Mouse (Mus musculus): ENCODE data around the gene Cib2. TPM values are rescaled to one million over a fixed set of nuclear protein-coding genes. Genes with fewer than 3 reads are reported as not detected.
A peak's percentile ranks its signal among the peaks of the same experiment; 100 is the strongest.

Gene Cib2
- total RNA-seq (2021): 1 to 10 TPM; 2.1 TPM
- 4.1 and 5.9 TPM in 2 replicates for polyA plus RNA-seq (2012; rRNA removed)
- long read RNA-seq, partial matches to known transcripts: 0 of 2 reads
- long read RNA-seq, other reads (novel, unspliced or antisense): 1 of 2 reads

DNA sequence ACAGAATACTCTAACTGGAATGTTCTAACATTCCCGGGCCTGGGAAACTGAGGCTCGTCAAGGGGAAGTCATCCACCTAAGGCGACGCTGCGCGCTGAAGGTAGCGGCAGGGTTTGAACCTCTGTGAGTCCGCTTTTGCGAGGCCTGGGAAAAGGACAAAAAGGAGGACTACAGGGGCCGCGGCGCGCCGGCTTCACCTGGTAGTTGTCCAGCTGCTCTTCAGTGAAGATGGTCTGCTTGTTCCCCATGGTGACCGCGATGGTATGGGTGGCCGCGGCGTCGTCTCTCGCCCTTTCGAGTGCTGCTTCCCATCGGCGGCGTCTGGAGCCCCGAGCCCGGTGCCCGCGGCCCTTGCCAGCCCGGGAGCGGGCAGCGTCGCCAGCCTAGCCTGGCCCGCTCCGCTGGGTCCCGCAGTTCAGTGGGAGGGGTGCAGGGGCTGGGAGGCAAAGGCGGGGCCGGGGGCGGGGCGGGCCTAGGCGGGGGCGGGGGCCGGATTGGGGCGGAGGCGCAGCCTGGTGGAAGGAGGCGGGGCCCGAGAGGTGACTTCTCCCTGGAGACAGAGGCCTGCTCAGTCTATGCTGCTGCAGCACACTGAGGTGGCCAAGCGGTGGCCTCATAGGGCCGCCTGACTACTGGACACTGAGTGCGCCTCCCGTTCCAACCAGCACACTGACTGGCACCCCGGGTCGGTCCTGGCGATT lies at the start of gene Cib2:
Gene Cib2 (minus strand): TSS at position 448 of the 701 bp plus-strand sequence.
- WGBS: 3% methylated on average over 52 of the region's 54 CpGs
- Histone ChIP-seq H3K79me2 (replicated peaks; ENCODE audit: control insufficient read depth, insufficient read depth, low read length) (no peaks in the 10 kb centered on the region), H3K36me3 (ENCODE audit: control insufficient read depth, insufficient read depth, low read length) (no peaks in the 10 kb centered on the region), H3K27me3 (ENCODE audit: control insufficient read depth, insufficient read depth, low read length) (no peaks in the 10 kb centered on the region), H3K9ac (ENCODE audit: low read depth, low read length) (peak within 1 kb of the TSS; percentile 66), H3K4me3 (peak within 1 kb of the TSS; percentile 55), H3K27ac (no peak within 1 kb of the TSS; the same call in 1 of the 2 replicates), H3K4me1 (ENCODE audit: control insufficient read depth, insufficient read depth, low read length) (peaks cover 2% of the 10 kb centered on the region)
- peak; percentile 81 to 89 for DNase-seq
- intact Hi-C loops (cut with DNase I): loop anchor here (2.0 to 5.0 kb wide), 2 partner anchors 27 to 117 kb away; partner anchors contain the start of gene Idh3a
- TF ChIP-seq EP300 (IDR thresholded peaks at IDR 0.05; ENCODE audit: insufficient read depth, low read depth, low read length): no peak
- peak; percentile 66 for TF ChIP-seq CTCF (IDR thresholded peaks at IDR 0.05)
- peak; percentile 41; the same call in 1 of the 2 replicates for TF ChIP-seq POLR2A (IDR thresholded peaks at IDR 0.05; ENCODE audit: insufficient read depth, low read depth, low read length)

DNA sequence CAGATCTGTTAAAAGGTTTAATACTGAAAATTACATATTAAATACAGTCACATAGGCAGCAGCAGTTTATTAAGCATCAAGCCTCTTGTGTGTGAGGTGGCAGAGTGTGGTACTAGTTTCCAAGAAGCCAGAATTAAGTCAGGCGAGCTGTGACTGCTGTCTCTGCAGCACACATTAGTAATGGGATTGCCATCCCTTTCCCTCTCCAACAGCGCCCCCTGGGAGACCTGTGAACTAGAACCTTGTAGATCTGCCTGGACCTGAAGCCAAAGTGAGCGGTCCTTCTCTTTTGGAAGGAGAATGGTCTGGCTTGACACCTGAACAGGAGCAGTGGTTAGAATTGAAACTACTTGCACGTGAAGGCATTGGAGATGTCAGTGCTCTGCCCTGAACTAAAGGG lies 44.9 kb upstream of the Cib2 start:
- H3K36me3 ChIP-seq (ENCODE audit: control insufficient read depth, insufficient read depth, low read length): no peaks in the 10 kb centered on the region; the same call in 1 of the 2 replicates
- no peak overlapping the region for H3K27ac ChIP-seq
- peak; percentile 34 to 63 for DNase-seq
- no peaks in the 10 kb centered on the region for H3K79me2 ChIP-seq (replicated peaks; ENCODE audit: control insufficient read depth, insufficient read depth, low read length)
- TF ChIP-seq POLR2A (IDR thresholded peaks at IDR 0.05; ENCODE audit: insufficient read depth, low read depth, low read length): no peak
- no peak for TF ChIP-seq EP300 (IDR thresholded peaks at IDR 0.05; ENCODE audit: insufficient read depth, low read depth, low read length)
- TF ChIP-seq CTCF (IDR thresholded peaks at IDR 0.05): peak; percentile 73
- H3K4me3 ChIP-seq: no peak overlapping the region
- H3K4me1 ChIP-seq (ENCODE audit: control insufficient read depth, insufficient read depth, low read length): no peaks in the 10 kb centered on the region; the same call in 1 of the 2 replicates
- WGBS: 57% methylated on average over 4 of the region's 4 CpGs
- H3K9ac ChIP-seq (ENCODE audit: low read depth, low read length): no peak overlapping the region
- intact Hi-C loops (cut with DNase I): no loop called here
- no peaks in the 10 kb centered on the region for H3K27me3 ChIP-seq (ENCODE audit: control insufficient read depth, insufficient read depth, low read length)

DNA sequence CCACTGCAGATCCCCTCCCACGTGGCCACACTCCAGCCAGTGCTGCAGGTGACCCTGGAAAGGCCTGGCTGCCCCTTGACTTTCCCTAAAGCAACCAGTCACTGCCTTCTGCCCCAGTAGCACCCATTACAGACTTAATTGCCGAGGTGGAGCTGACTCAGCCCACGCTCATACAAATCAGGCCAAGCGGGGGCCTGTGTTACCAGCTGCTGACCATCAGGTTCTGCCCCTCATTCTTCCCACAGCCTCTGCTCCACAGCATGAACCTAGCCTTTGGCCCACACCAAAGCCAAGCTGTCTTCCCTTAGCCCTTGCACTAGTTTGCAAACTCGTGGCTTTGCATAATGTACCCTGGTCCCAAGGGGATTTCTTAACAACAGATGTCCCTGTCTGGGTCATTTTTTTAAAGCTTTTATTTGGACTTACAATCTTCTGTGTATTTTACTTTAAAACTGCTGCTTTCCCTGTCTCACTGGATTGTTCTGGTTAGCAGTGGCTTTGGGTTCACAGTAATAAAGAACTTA lies 44.2 kb upstream of the Cib2 start:
- Histone ChIP-seq H3K36me3 (ENCODE audit: control insufficient read depth, insufficient read depth, low read length) (peaks cover 2% of the 10 kb centered on the region; the same call in 1 of the 2 replicates), H3K9ac (ENCODE audit: low read depth, low read length) (no peak overlapping the region), H3K79me2 (replicated peaks; ENCODE audit: control insufficient read depth, insufficient read depth, low read length) (no peaks in the 10 kb centered on the region), H3K4me3 (no peak overlapping the region), H3K27me3 (ENCODE audit: control insufficient read depth, insufficient read depth, low read length) (no peaks in the 10 kb centered on the region), H3K27ac (no peak overlapping the region), H3K4me1 (ENCODE audit: control insufficient read depth, insufficient read depth, low read length) (no peaks in the 10 kb centered on the region; the same call in 1 of the 2 replicates)
- 57% methylated on average over 5 of the region's 5 CpGs for WGBS
- intact Hi-C loops (cut with DNase I): no loop called here
- peak in 1 of 2 experiments; percentile 12 for DNase-seq
- TF ChIP-seq EP300 (IDR thresholded peaks at IDR 0.05; ENCODE audit: insufficient read depth, low read depth, low read length): no peak
- no peak for TF ChIP-seq CTCF (IDR thresholded peaks at IDR 0.05)
- TF ChIP-seq POLR2A (IDR thresholded peaks at IDR 0.05; ENCODE audit: insufficient read depth, low read depth, low read length): no peak

DNA sequence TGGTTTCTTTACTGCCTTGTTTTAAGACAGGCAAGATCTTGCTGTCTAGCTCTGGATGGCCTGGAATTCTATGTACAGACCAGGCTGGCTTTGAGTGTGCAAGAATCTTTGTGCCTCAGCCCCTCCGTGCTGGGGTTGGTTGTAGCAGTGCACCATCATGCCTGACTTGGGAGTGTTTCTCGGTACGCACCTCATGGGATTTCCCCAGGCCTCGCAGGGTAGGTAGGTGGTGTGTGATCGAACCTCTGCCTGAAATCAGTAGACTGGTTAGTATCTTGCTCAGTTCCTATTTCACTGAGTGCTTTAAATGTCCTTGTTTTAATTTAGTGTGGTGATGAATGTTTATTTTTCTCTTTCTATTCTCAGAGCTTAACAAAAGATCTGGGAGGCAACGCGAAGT lies 42.9 kb upstream of the Cib2 start:
- Histone ChIP-seq H3K79me2 (replicated peaks; ENCODE audit: control insufficient read depth, insufficient read depth, low read length) (no peaks in the 10 kb centered on the region), H3K36me3 (ENCODE audit: control insufficient read depth, insufficient read depth, low read length) (peaks cover 7% of the 10 kb centered on the region), H3K4me1 (ENCODE audit: control insufficient read depth, insufficient read depth, low read length) (no peaks in the 10 kb centered on the region; the same call in 1 of the 2 replicates), H3K27ac (no peak overlapping the region), H3K4me3 (no peak overlapping the region), H3K9ac (ENCODE audit: low read depth, low read length) (no peak overlapping the region), H3K27me3 (ENCODE audit: control insufficient read depth, insufficient read depth, low read length) (no peaks in the 10 kb centered on the region)
- 87% methylated on average over 7 of the region's 7 CpGs for WGBS
- intact Hi-C loops (cut with DNase I): no loop called here
- no peak for DNase-seq
- TF ChIP-seq CTCF (IDR thresholded peaks at IDR 0.05) (no peak), EP300 (IDR thresholded peaks at IDR 0.05; ENCODE audit: insufficient read depth, low read depth, low read length) (no peak), POLR2A (IDR thresholded peaks at IDR 0.05; ENCODE audit: insufficient read depth, low read depth, low read length) (no peak)

DNA sequence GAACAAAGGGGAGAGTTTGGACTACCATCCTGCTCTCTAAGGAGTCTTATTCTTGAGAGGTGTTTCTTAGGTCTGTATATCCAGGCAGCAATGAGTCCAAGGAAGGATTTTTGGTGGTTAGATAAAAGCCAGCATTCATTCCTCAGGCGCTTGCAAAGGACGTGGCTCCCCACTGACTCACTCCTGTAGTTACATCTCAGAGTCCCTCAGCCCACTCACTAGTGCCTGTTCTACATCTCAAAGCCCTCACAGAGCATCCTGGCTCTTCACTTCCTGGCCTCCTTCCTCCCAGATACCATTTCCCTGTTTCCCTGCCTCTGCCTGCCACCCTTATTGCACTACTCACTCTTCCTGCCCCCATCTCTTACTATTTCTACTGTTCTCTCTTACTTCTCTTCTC lies 42.4 kb upstream of the Cib2 start:
- Histone ChIP-seq H3K9ac (ENCODE audit: low read depth, low read length) (no peak overlapping the region), H3K4me1 (ENCODE audit: control insufficient read depth, insufficient read depth, low read length) (no peaks in the 10 kb centered on the region; the same call in 1 of the 2 replicates), H3K27me3 (ENCODE audit: control insufficient read depth, insufficient read depth, low read length) (no peaks in the 10 kb centered on the region), H3K27ac (no peak overlapping the region), H3K36me3 (ENCODE audit: control insufficient read depth, insufficient read depth, low read length) (peaks cover 8% of the 10 kb centered on the region), H3K79me2 (replicated peaks; ENCODE audit: control insufficient read depth, insufficient read depth, low read length) (no peaks in the 10 kb centered on the region), H3K4me3 (no peak overlapping the region)
- intact Hi-C loops (cut with DNase I): no loop called here
- no peak for TF ChIP-seq CTCF (IDR thresholded peaks at IDR 0.05)
- TF ChIP-seq EP300 (IDR thresholded peaks at IDR 0.05; ENCODE audit: insufficient read depth, low read depth, low read length): no peak
- TF ChIP-seq POLR2A (IDR thresholded peaks at IDR 0.05; ENCODE audit: insufficient read depth, low read depth, low read length): no peak
- WGBS: 81% methylated on average over 2 of the region's 2 CpGs
- no peak for DNase-seq

Measured in heart, adult 2 months (tissue).